Mouse (Mus musculus): Measurements from ENCODE around the gene Saysd1.
"Not testable (repeated sequence)": the region's sequence is repeated elsewhere in the genome, so short reads cannot be mapped to it uniquely, and the experiment has no call there.

Gene Saysd1

GRCm38 (mm10) chr14:20029606-20030005, 108.7 kb downstream of the Saysd1 start:
- DNase-seq = no peak

GRCm38 (mm10) chr14:20027475-20027874, 110.9 kb downstream of the Saysd1 start:
- DNase-seq = not testable (repeated sequence)

All from retina, postnatal 1 day (tissue).